Mouse (Mus musculus): ENCODE data around the gene Smarca2. TPM values are rescaled to one million over a fixed set of nuclear protein-coding genes. Genes with fewer than 3 reads are reported as not detected.

Gene Smarca2
- polyA plus RNA-seq, 1 experiment = 145 TPM

GRCm38 (mm10) chr19:26630712-26631235 is 25.9 kb downstream of the Smarca2 start:
- Histone ChIP-seq H3K4me1 (ENCODE audit: control insufficient read depth, insufficient read depth, low read length) (no peaks in the 10 kb centered on the region), H3K4me3 (replicated peaks; ENCODE audit: insufficient read depth, low read depth, low read length) (no peak overlapping the region), H3K27ac (ENCODE audit: insufficient read depth, low read length) (no peak overlapping the region), H3K27me3 (ENCODE audit: control insufficient read depth, insufficient read depth, low read length) (no peaks in the 10 kb centered on the region)
- 16% methylated on average over 8 of the region's 8 CpGs for WGBS
- TF ChIP-seq CTCF (IDR thresholded peaks at IDR 0.05; ENCODE audit: borderline replicate concordance, insufficient read depth, low read depth, low read length) (no peak), POLR2A (IDR thresholded peaks at IDR 0.05; ENCODE audit: borderline replicate concordance, insufficient read depth, low read length) (no peak)
- no peak for DNase-seq

GRCm38 (mm10) chr19:26632228-26632627 is 27.4 kb downstream of the Smarca2 start:
- WGBS = 91% methylated on average over 5 of the region's 5 CpGs
- TF ChIP-seq CTCF (IDR thresholded peaks at IDR 0.05; ENCODE audit: borderline replicate concordance, insufficient read depth, low read depth, low read length) (no peak), POLR2A (IDR thresholded peaks at IDR 0.05; ENCODE audit: borderline replicate concordance, insufficient read depth, low read length) (no peak)
- Histone ChIP-seq H3K27ac (ENCODE audit: insufficient read depth, low read length) (no peak overlapping the region), H3K27me3 (ENCODE audit: control insufficient read depth, insufficient read depth, low read length) (no peaks in the 10 kb centered on the region), H3K4me1 (ENCODE audit: control insufficient read depth, insufficient read depth, low read length) (no peaks in the 10 kb centered on the region), H3K4me3 (replicated peaks; ENCODE audit: insufficient read depth, low read depth, low read length) (no peak overlapping the region)
- no peak for DNase-seq

- peaks cover 27% of the 10 kb centered on the region for H3K4me1 ChIP-seq (ENCODE audit: control insufficient read depth, insufficient read depth, low read length)
- DNase-seq = no peak
- WGBS = 89% methylated on average over 13 of the region's 13 CpGs
- no peak overlapping the region for H3K4me3 ChIP-seq (replicated peaks; ENCODE audit: insufficient read depth, low read depth, low read length)
- TF ChIP-seq CTCF (IDR thresholded peaks at IDR 0.05; ENCODE audit: borderline replicate concordance, insufficient read depth, low read depth, low read length) (no peak), POLR2A (IDR thresholded peaks at IDR 0.05; ENCODE audit: borderline replicate concordance, insufficient read depth, low read length) (no peak)
- no peak overlapping the region for H3K27ac ChIP-seq (ENCODE audit: insufficient read depth, low read length)
- no peaks in the 10 kb centered on the region for H3K27me3 ChIP-seq (ENCODE audit: control insufficient read depth, insufficient read depth, low read length)
Measured at GRCm38 (mm10) chr19:26640556-26640955, 35.7 kb downstream of the Smarca2 start.

- Histone ChIP-seq H3K4me3 (replicated peaks; ENCODE audit: insufficient read depth, low read depth, low read length) (no peak overlapping the region), H3K27ac (ENCODE audit: insufficient read depth, low read length) (no peak overlapping the region), H3K4me1 (ENCODE audit: control insufficient read depth, insufficient read depth, low read length) (peaks cover 29% of the 10 kb centered on the region), H3K27me3 (ENCODE audit: control insufficient read depth, insufficient read depth, low read length) (no peaks in the 10 kb centered on the region)
- DNase-seq = peak in 1 of 2 experiments; percentile 25
- no peak for TF ChIP-seq CTCF (IDR thresholded peaks at IDR 0.05; ENCODE audit: borderline replicate concordance, insufficient read depth, low read depth, low read length)
- no peak for TF ChIP-seq POLR2A (IDR thresholded peaks at IDR 0.05; ENCODE audit: borderline replicate concordance, insufficient read depth, low read length)
- 35% methylated on average over 10 of the region's 10 CpGs for WGBS
Measured at GRCm38 (mm10) chr19:26641269-26641668, 36.4 kb downstream of the Smarca2 start.

GRCm38 (mm10) chr19:26643011-26643410 is 38.2 kb downstream of the Smarca2 start:
- 9% methylated on average over 4 of the region's 4 CpGs for WGBS
- H3K4me3 ChIP-seq (replicated peaks; ENCODE audit: insufficient read depth, low read depth, low read length) = no peak overlapping the region
- peaks cover 31% of the 10 kb centered on the region for H3K4me1 ChIP-seq (ENCODE audit: control insufficient read depth, insufficient read depth, low read length)
- no peaks in the 10 kb centered on the region for H3K27me3 ChIP-seq (ENCODE audit: control insufficient read depth, insufficient read depth, low read length)
- TF ChIP-seq CTCF (IDR thresholded peaks at IDR 0.05; ENCODE audit: borderline replicate concordance, insufficient read depth, low read depth, low read length) (no peak), POLR2A (IDR thresholded peaks at IDR 0.05; ENCODE audit: borderline replicate concordance, insufficient read depth, low read length) (no peak)
- 0 out of 2 replicates have a peak overlapping the region, but pooled peaks have one; percentile 31 for H3K27ac ChIP-seq (ENCODE audit: insufficient read depth, low read length)
- DNase-seq = peak; percentile 83 to 90

GRCm38 (mm10) chr19:26643936-26644335 is 39.1 kb downstream of the Smarca2 start:
- 89% methylated on average over 4 of the region's 4 CpGs for WGBS
- H3K4me3 ChIP-seq (replicated peaks; ENCODE audit: insufficient read depth, low read depth, low read length) = no peak overlapping the region
- peaks cover 31% of the 10 kb centered on the region for H3K4me1 ChIP-seq (ENCODE audit: control insufficient read depth, insufficient read depth, low read length)
- H3K27me3 ChIP-seq (ENCODE audit: control insufficient read depth, insufficient read depth, low read length) = no peaks in the 10 kb centered on the region
- no peak for DNase-seq
- H3K27ac ChIP-seq (ENCODE audit: insufficient read depth, low read length) = 0 out of 2 replicates have a peak overlapping the region, but pooled peaks have one; percentile 26
- TF ChIP-seq CTCF (IDR thresholded peaks at IDR 0.05; ENCODE audit: borderline replicate concordance, insufficient read depth, low read depth, low read length) (no peak), POLR2A (IDR thresholded peaks at IDR 0.05; ENCODE audit: borderline replicate concordance, insufficient read depth, low read length) (no peak)

- no peak overlapping the region for H3K27ac ChIP-seq (ENCODE audit: insufficient read depth, low read length)
- no peak for TF ChIP-seq CTCF (IDR thresholded peaks at IDR 0.05; ENCODE audit: borderline replicate concordance, insufficient read depth, low read depth, low read length)
- no peak for TF ChIP-seq POLR2A (IDR thresholded peaks at IDR 0.05; ENCODE audit: borderline replicate concordance, insufficient read depth, low read length)
- 92% methylated on average over 3 of the region's 3 CpGs for WGBS
- no peak overlapping the region for H3K4me3 ChIP-seq (replicated peaks; ENCODE audit: insufficient read depth, low read depth, low read length)
- peaks cover 31% of the 10 kb centered on the region for H3K4me1 ChIP-seq (ENCODE audit: control insufficient read depth, insufficient read depth, low read length)
- no peaks in the 10 kb centered on the region for H3K27me3 ChIP-seq (ENCODE audit: control insufficient read depth, insufficient read depth, low read length)
- no peak for DNase-seq
Measured at GRCm38 (mm10) chr19:26645016-26645415, 40.2 kb downstream of the Smarca2 start.

- TF ChIP-seq CTCF (IDR thresholded peaks at IDR 0.05; ENCODE audit: borderline replicate concordance, insufficient read depth, low read depth, low read length) (no peak), POLR2A (IDR thresholded peaks at IDR 0.05; ENCODE audit: borderline replicate concordance, insufficient read depth, low read length) (no peak)
- no peak overlapping the region for H3K4me3 ChIP-seq (replicated peaks; ENCODE audit: insufficient read depth, low read depth, low read length)
- no peaks in the 10 kb centered on the region for H3K27me3 ChIP-seq (ENCODE audit: control insufficient read depth, insufficient read depth, low read length)
- WGBS = 22% methylated on average over 2 of the region's 2 CpGs
- no peak overlapping the region for H3K27ac ChIP-seq (ENCODE audit: insufficient read depth, low read length)
- no peak for DNase-seq
- H3K4me1 ChIP-seq (ENCODE audit: control insufficient read depth, insufficient read depth, low read length) = peaks cover 23% of the 10 kb centered on the region; the same call in 1 of the 2 replicates
Measured at GRCm38 (mm10) chr19:26646128-26646527, 41.3 kb downstream of the Smarca2 start.
